Mouse (Mus musculus): Measurements from ENCODE around the gene 4933427I04Rik.

DNA sequence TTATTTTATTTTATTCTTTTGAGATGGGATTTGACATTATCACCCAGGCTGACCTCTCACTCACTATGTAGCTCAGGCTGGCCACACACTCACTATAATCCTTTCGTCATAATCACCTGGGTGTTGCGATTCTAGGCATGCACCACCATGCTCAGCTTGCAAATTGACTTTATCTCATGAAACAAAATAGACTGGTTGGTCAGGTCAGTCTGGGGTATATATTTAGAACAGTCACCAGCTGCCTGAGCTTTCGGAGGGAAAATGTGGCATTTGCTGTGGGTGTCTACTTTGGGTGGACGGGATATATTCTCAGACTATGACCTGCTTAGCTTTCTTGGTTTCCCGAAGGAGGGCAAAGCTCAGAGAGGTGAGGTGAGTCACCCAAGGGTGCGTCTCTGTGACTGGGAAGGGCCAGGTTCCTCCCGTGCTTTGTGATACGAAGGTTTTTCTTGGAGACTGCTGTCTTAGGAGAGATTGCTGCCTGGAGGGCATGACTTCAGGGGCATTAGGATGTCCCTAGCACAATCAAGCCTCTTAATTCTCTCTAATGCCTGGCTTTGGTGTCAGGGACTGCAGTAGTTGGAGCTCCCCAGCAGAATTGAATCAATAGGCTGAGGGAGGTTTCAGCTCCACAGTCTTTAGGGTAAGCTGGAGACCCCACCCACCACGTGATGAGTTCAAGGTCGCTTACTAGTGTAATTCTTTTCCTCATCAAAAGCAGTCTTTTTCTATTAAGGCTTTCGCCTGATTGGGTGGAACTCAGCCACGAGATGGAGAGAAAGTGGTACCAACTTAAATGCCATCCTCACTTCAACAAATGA lies 48.8 kb upstream of the 4933427I04Rik start:
- TF ChIP-seq POLR2A (IDR thresholded peaks at IDR 0.05; ENCODE audit: insufficient read length, low read depth) (no peak), E2F4 (IDR thresholded peaks at IDR 0.05; ENCODE audit: insufficient read depth) (no peak)

Measured in myocyte (in vitro differentiated cells).